Mouse (Mus musculus) lung, adult 2 months (tissue): ENCODE data around the gene E130218I03Rik.

Source experiments
- CTCF ChIP-seq: fragments of 200-500 bp; IDR thresholded peaks from 2 replicates; pipeline ENCODE4 v1.5.1; 2011; ENCODE audit warnings: mild to moderate bottlenecking, low read length, control low read depth; ENCODE audit not compliant: insufficient read depth
- POLR2A ChIP-seq: fragments of 200-500 bp; IDR thresholded peaks from 2 replicates; pipeline ENCODE4 v1.6.1; 2011; ENCODE audit warnings: low read depth, mild to moderate bottlenecking, control low read depth, low read length, borderline replicate concordance; ENCODE audit errors: extremely low read depth

GRCm38 (mm10) chr4:134268102-134268655 is 24.7 kb downstream of the E130218I03Rik start:
- no peak for TF ChIP-seq CTCF
- TF ChIP-seq POLR2A = no peak
